Mouse (Mus musculus): ENCODE results near the gene Tbc1d17.

DNA sequence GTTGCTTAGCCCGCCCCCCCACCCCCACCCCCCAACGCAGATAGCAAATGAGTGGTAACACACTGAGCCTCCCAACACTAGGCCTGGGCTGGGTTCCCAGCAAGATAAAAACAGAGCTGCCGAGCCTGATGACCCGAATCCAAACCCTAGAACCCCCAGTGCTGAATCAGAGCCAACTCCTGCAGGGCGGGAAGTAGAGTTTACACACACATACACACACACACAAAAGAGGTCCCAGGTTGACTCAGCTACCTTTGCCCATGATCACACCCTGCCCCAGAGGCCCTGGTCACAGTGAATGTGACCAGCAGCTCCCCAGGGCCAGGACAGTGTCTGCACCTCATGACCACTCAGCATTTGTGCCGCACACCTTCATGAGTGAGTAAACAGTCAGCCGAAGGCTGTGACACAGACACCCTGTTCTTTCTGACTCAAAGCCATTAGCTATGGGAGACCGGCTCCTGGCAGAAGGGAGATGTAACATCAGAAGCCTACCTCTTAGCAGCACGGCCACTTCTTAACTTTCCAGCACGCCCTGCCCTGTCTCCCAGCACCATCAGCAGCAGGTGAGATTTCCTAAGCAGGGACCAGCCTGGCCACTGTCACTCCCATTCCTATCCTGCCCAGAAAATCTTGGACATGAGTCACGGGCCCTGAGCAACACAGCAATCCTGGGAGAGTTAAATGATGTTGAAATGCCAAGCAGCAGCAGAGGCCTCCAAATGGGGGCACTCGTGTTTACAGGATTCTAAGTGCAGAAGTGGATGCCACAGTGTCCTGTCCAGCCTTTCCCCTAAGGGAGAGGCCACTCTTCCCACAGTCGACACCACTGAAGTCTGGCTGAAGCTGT, 39.6 kb upstream of the Tbc1d17 start:
- TF ChIP-seq CTCF (IDR thresholded peaks at IDR 0.05; ENCODE audit: borderline replicate concordance, extremely low read depth, insufficient read depth, insufficient read length) = no peak
- TF ChIP-seq POLR2A (IDR thresholded peaks at IDR 0.05; ENCODE audit: borderline replicate concordance, extremely low read depth, insufficient read depth, insufficient read length, poor library complexity, severe bottlenecking) = no peak

Data from brain, embryonic 14.5 days (tissue).